Mouse (Mus musculus) ovary, postnatal 36 days (tissue): Measurements from ENCODE around the gene Slc7a7.

ENCODE experiments used
- DNase-seq: peaks from one replicate; pipeline ENCODE4 v3.0.0; 2022; ENCODE audit warnings: low spot score, mixed read lengths

The Slc7a7 gene

GRCm38 (mm10) chr14:54412629-54413170 lies 4.9 kb downstream of the Slc7a7 start:
- peak; percentile 31 for DNase-seq

- no peak for DNase-seq
Observed at GRCm38 (mm10) chr14:54412000-54412576, 5.5 kb downstream of the Slc7a7 start.

- DNase-seq, result peak; percentile 16
Observed at GRCm38 (mm10) chr14:54409980-54410810, 7.4 kb downstream of the Slc7a7 start.

- no peak for DNase-seq
Observed at GRCm38 (mm10) chr14:54409057-54409645, 8.4 kb downstream of the Slc7a7 start.

- no peak for DNase-seq
Observed at GRCm38 (mm10) chr14:54408336-54409056, 9.1 kb downstream of the Slc7a7 start.

- DNase-seq, result no peak
Observed at GRCm38 (mm10) chr14:54401723-54402122, 15.9 kb downstream of the Slc7a7 start.

GRCm38 (mm10) chr14:54398921-54399382 lies 18.6 kb downstream of the Slc7a7 start:
- DNase-seq, result no peak

GRCm38 (mm10) chr14:54398528-54398916 lies 19.1 kb downstream of the Slc7a7 start:
- no peak for DNase-seq

GRCm38 (mm10) chr14:54397872-54398527 lies 19.6 kb downstream of the Slc7a7 start:
- no peak for DNase-seq

GRCm38 (mm10) chr14:54396685-54397084 lies 20.9 kb downstream of the Slc7a7 start:
- DNase-seq, result no peak

- no peak for DNase-seq
Observed at GRCm38 (mm10) chr14:54394309-54394708, 23.3 kb downstream of the Slc7a7 start.

GRCm38 (mm10) chr14:54393794-54394193 lies 23.8 kb downstream of the Slc7a7 start:
- DNase-seq, result no peak

GRCm38 (mm10) chr14:54390843-54391242 lies 26.7 kb downstream of the Slc7a7 start:
- no peak for DNase-seq

GRCm38 (mm10) chr14:54387546-54387945 lies 30.0 kb downstream of the Slc7a7 start:
- DNase-seq, result no peak

- DNase-seq, result no peak
Observed at GRCm38 (mm10) chr14:54385968-54386618, 31.5 kb downstream of the Slc7a7 start.

GRCm38 (mm10) chr14:54384396-54384795 lies 33.2 kb downstream of the Slc7a7 start:
- no peak for DNase-seq

- no peak for DNase-seq
Observed at GRCm38 (mm10) chr14:54383355-54383771, 34.2 kb downstream of the Slc7a7 start.

GRCm38 (mm10) chr14:54382641-54383040 lies 34.9 kb downstream of the Slc7a7 start:
- no peak for DNase-seq

- no peak for DNase-seq
Observed at GRCm38 (mm10) chr14:54381816-54382215, 35.8 kb downstream of the Slc7a7 start.

GRCm38 (mm10) chr14:54380616-54381015 lies 37.0 kb downstream of the Slc7a7 start:
- no peak for DNase-seq

GRCm38 (mm10) chr14:54379571-54379970 lies 38.0 kb downstream of the Slc7a7 start:
- DNase-seq, result no peak
